Mouse (Mus musculus) megakaryocyte, adult 5-6 weeks (primary cell): ENCODE results near the gene Rasal2. TPM values are rescaled to one million over a fixed set of nuclear protein-coding genes. Genes with fewer than 3 reads are reported as not detected.
"Not testable (repeated sequence)": the region's sequence is repeated elsewhere in the genome, so short reads cannot be mapped to it uniquely, and the experiment has no call there.

Source experiments
- ATAC-seq: 2 replicates; pipeline ENCODE4 v1.8.0; 2016; ENCODE audit warnings: mild to moderate bottlenecking, inconsistent platforms; ENCODE audit not compliant: poor library complexity, severe bottlenecking
- total RNA-seq, 2 experiments: library from RNA; stranded (forward) in 1 of 2; stranded (reverse) in 1 of 2; fragments of 153-499, 151-499 nt in 1 of 2; fragments of 221-1000, 200-1000 nt in 1 of 2; gene quantifications; 2 replicates each; pipeline versions ENCODE4 v1.2.3 to v1.2.4; 2015 to 2017

Rasal2 gene
- total RNA-seq, 2 experiments from 2014 or later, result 0.73 to 1.2 TPM

DNA sequence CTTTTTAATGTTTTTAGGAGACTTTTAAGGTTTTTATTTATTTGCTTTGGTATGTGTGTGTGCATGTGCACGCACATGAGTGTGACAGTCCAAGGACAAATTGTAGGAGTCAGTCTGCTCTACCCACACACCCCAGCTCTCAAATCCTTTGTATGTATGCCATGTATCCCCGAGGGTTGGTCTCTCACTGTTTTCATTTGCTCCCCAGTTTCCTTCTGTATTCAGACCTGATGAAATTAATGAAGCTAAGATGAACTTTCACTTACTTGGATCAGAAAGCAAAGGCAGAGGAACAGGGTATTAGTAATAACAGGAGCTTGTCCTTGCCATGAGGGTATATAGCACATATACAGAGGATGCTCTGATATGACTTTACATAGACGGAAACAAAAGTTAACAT, 165.1 kb downstream of the Rasal2 start:
- ATAC-seq, result no peak

DNA sequence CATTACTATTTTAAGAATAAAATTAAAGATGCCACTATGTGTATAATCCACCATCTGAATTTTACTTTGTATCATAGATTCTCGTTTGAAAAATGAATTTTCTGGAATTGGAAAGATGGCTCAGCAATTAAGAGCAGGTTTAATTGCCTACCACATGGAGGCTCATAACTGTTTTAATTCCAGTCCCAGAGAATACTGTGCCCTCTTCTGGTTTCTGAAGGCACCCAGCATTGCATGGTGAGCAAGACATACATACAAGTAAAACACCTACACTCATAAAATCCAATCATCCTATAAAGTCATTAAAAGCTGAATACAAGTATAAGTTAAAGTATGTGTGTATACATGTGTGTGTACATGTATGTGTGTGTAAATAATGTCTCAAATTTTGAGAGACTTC, 165.6 kb downstream of the Rasal2 start:
- ATAC-seq, result no peak

DNA sequence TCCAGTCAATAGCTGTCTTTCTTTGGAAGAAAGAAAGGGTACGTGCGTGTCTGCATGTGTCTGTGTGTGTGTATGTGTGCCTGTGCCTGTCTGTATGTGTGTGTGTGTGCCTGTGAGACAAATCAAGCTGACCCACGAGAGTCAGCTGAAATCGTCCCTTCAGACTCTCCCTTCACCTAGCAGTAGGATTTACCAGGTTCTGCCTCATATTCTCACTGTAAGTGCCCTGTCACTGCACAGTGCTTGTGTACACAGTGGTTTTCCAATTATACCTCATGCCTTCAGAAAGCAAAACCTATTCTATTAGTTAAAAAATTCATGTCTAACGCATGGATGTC, 168.0 kb downstream of the Rasal2 start:
- ATAC-seq, result no peak

DNA sequence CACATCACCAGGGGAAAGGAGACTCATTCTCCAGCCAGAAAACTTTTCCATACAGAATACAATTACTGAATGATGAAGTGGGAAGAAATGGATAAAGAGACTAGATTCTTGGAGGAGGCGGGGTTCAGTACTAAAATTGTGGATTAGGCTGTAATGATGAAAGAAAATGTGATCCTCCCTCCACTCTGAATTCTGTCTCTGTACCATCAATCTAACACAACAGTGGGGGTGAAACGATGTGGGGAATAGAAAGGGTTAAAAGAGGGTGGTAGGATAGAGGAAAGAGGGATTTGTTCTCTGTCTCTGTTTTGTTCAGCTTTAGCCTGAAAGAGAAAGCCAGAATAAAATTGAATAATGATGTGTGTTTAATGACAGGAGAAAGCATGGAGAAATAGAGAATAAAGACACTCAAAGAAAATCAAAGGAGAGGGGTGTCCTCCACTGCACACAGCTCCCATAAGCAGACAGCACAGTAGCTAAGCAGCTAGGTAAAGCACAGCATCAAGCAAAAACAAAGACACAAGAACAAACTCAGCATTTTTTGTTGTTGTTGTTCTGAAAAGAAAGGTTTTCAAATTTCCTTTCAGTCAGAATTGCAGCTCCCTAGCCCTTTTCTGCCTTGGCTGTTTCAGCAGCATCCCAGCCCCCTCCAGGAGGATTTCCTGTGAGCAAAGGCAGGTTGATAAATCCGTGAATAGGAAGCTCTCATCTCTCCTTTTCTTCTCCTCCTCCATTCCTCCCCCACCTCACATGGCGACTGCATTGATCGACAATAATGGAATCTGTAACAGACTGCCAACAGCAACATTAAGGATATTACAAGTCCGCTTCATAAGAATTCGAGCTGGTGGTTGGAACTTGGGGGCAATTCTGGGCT, 168.6 kb downstream of the Rasal2 start:
- ATAC-seq, result no peak

DNA sequence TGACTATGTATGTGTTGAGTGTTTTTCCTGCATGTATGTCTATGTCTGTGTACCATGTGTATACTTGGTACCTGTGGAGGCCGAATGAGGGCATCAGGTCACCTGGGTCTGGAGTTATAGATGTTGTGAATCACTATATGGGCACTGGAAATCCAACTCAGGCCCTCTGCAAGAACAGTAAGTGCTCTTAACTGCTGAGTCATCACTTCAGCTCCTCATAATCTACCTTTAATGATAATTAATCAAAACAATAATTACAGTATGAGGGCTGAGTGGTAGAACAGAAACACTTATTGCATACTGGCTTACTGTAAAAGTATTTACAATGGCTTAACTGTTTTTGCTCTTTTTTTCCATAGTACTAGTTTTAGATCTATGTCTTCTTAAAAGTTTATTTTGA, 172.7 kb downstream of the Rasal2 start:
- no peak for ATAC-seq

DNA sequence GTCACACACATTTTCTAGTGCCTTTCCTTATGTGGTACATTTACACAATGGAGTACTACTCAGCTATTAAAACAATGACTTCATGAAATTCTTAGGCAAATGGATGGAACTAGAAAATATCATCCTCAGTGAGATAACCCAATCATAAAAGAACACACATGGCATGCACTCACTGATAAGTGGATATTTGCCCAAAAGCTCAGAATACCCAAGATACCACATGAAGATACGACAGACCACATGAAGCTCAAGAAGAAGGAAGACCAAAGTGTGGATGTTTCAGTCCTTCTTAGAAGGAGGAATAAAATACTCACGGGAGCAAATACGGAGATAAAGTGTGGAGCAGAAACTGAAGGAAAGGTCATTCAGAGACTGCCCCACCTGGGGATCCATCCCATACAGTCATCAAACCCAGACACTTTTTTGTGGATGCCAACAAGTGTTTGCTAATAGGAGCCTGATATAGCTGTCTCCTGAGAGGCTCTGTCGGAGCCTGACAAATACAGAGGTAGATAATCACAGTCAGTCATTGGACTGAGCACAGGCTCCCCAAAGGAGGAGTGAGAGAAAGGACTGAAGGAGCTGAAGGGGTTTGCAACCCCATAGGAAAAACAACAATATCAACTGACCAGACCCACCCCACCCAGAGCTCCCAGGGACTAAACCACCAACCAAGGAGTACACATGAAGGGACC, 175.6 kb downstream of the Rasal2 start:
- not testable (repeated sequence) for ATAC-seq

DNA sequence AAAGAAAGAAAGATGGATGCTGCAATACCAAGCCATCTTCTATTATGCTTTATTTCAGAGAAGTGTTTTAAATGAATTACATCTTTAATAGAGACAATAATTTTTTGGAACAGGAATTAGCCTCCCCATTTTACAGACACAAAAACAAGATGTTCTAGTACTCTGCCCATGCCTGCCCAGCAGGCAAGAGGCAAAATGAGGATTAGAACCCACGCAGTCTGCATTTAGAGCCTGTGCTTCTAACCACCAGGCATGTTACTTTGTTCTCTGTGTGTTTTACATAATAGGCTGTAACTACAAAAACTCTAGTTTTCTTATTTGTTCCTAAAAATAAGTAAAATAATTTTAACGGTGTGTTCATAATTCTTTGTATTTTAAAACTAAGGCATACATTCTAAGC, 178.9 kb downstream of the Rasal2 start:
- no peak for ATAC-seq

DNA sequence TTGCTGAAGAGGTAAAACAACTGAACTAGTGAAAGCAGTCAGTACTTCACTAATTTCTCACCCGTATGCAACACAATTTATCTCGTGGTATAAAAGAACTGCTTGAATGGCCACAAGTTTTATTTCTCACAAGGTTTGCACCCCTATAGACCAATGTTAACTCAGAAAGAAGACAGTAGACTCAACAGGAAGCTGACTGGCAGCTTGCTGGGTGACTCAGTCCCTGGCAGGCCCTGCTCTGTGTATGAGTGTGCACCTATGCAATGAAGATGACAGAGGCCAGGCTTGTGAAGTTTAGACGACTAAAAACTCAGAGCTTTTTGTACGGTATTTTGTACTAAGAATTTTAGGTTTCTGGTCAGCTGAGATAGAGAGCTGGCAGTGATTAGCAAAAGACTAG, 180.0 kb downstream of the Rasal2 start:
- ATAC-seq, result no peak

DNA sequence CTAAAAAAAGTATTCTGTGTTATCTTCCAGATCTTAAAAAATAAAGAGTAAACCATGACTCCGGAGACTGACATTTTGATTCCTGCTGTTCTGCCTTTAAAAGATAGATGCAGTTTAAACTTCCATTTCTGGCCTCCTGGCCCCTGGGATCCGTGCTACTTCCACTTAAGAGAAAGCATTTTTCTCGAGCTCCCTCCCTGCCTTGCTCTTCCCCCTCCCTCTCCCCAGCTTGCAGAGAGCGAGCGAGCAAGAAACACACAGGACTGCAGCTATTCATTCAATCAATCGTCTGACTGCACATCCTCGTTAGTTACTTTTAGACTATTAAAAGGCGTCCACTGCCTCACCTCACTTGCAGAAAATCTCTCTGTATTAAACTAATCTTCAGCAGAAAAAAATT, 181.4 kb downstream of the Rasal2 start:
- no peak for ATAC-seq

DNA sequence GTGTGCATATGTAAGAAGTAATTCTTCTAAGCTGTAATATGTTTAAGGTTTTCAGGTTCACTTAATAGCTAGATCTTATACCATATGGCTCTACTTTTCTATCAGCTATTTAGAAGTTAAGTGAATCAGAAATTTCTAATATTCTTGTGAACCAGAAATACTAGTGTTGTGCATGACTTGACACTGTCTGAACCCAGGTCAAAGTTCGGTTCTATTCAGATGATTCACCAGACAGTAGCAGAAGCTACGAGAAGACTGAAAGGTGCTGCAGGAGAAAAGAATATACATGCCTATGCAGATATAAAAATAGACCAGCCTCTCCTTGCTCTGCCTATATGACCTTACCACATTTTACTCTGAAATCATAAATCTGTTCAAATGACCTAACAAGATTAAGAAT, 182.0 kb downstream of the Rasal2 start:
- ATAC-seq, result no peak

DNA sequence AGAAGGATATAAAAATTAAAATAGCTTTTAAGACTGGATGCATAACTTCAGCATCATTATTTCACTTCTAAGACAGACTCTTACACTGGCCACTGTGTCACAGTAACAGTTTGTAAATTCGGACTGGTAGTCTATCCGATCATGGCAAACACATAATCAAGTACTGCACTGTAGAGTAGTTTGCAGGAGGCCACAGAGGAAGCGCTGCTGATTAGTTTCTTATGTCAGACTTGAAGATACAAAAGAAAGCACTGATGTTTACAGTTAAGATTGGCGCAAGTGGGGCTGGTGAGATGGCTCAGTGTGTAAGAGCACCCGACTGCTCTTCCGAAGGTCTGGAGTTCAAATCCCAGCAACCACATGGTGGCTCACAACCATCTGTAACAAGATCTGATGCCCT, 187.4 kb downstream of the Rasal2 start:
- ATAC-seq, result no peak

DNA sequence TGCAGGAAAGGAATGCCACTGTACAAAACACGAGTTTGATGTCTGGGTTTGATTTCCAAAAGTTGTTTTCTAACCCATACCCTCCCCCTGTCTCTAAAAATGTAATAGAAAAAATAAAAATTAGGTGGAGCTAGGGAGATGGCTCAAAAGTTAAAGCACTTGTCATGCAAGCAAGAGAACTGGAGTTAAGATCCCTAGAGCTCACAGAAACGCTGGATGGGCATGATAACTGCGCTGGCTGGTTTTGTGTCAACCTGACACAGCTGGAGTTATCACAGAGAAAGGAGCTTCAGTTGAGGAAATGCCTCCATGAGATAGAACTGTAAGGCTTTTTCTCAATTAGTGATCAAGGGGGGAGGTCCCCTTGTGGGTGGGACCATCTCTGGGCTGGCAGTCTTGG, 191.5 kb downstream of the Rasal2 start:
- ATAC-seq, result no peak

DNA sequence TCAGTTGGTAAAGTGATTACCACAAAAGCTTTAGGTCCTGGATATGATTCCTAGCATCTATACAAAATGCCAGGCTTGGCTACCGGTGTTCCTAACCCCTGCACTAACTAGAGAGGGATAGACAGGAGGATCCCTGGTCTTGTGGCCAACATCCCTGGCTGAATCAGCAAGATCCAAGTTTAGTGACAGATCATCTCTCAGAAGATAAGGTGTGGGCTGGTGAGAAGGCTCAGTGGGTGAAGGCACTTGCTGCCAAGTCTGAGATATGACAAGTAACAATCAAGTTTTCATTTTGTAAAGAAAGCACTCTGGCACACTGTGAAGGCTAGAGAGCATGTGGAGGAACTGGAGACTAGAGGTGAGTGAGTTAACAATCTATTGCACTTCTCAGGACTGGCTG, 191.9 kb downstream of the Rasal2 start:
- no peak for ATAC-seq

DNA sequence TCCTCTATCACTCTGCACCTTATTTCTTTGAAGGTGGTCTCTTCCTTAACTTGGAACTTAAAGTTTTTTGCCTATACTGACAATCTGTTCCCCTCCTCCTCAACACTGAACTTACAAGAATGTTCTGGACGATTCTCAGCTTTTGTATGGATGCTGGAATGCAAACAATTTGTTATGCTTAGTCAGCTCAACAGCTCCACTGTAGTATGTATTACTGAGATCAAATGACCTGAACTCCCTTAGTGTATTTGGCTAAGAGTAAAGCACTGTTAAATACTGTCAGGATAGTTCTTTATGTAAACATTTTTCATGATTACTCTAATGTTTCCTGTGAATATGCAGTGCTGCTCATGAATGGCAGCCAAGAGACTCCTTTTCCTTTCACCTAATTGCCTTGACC, 203.6 kb downstream of the Rasal2 start:
- no peak for ATAC-seq

DNA sequence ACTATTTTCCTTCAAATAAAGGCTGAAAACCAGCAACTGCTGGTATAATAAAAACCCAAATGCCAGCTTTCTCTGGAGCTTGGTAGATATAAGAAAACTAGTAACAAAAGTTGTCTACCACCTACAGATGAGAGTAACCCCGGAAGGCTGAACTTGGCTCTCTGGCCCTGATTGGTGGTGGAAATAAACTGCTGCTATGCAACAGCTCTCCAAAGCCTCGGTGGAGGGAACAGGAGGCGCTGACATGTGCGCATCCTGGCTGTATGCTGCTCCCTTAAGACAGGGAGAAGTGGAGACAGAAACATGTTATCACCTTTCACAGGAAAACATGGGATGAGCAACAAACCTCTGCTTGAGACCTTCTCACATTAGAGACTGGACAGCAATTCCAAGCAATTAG, 206.7 kb downstream of the Rasal2 start:
- ATAC-seq, result no peak

DNA sequence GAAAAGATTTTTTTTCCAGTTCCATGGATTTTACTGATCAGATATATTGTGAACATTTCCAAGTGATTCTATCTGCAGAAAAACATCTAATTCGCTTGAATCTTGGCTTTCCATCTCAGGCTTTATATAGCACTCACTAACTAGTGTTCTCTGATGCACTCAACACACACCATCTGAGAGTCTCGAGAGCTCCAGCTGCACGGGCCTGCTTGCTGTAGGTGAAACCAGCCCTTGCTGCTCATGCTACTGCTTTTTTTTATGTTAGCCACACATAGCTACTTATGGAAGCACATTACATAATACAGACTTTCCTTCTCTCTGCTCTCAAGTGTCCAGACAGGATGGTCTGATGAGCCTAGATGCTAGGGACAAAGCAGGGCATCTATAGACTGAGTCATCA, 229.4 kb downstream of the Rasal2 start:
- no peak for ATAC-seq

DNA sequence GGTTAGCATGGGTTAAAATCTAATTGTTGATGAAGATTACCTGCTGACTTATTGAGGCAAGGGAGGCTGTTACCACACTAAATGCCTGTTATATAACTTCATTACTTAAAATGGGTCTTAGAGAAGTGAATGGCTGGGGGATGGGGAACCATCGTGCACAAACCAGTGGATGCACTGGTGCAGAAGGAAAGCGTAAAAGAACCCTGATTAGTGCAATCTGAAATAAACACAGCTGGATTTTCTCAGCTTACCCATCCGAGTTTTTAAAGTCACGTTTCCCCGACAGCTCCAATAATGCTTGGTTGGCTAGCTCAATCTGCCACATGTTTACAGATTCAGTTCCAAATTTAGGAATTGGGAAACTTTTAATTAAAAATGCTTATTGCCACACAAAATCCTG, 230.0 kb downstream of the Rasal2 start:
- ATAC-seq, result no peak

DNA sequence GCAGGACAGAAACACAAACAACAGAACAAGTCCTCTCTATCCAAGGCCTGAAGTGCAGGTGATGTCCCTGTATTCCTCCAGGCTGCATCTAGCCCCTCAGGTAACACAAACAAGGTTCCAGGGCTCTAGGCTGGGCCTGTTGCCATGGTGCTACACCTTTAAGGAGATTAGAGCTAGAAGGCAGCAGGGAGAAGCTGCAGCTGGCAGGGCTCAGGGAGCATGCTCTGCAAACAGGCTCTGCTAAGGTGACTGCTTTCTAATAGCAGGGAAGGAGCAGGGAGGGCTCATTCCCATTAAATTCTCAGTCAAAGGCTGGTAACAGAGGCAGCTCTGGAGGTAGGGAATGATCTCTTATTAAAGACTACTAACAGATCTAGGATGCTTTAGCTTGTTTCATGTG, 231.3 kb downstream of the Rasal2 start:
- ATAC-seq, result no peak

DNA sequence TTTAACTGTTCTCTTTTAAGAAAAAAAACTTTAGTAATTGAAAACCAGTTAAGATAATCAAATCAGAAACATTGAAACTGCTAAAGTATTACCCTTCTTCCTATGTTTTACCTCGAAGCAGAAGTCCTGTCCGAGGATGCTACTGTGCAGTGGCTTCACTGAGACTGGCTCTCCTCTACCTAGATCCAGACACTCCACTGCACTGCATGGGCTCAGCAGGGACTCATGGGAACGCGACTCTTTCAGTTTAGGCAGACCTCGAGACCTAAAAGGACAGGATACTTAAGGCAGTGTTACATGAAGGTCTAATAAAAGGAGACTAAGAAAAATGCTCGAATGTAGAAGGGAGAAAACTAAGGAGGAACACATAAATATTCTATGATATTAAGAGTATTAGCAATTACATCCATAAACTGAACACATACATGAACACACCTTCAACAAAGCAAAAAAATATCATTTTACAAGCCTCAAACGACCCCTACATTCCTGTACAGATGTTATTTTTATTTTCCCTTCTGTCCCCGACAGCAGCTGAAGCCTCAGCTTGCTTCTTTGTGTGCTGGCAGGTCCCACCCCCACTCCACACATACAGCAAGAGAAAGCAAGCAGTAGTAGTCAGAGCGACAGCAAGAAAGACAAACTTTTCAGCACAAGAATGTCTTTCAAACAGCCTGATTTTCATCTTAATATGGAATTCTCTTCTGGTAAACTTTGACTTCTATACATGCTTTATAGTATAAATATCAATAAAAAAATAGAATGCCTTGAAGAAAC, 233.2 kb downstream of the Rasal2 start:
- ATAC-seq, result no peak

DNA sequence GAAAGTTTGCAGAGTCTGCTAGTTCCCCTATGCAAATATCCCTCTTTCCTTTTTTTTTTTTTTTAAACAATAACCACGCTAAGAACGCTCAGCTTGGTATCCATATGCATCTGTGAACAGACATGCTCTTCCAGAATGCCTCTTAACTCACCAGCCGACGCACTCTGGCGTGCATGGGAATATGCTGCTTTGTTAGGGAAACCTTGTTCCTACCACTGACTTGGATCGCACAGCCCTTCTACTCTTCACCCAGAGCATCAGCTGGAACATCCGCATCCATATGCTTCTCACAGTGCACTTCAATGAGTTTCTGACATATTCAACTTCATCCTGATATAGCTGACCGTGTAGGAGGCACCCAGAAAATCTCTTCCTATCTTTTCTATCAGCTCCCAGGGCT, 243.1 kb downstream of the Rasal2 start:
- ATAC-seq, result no peak

DNA sequence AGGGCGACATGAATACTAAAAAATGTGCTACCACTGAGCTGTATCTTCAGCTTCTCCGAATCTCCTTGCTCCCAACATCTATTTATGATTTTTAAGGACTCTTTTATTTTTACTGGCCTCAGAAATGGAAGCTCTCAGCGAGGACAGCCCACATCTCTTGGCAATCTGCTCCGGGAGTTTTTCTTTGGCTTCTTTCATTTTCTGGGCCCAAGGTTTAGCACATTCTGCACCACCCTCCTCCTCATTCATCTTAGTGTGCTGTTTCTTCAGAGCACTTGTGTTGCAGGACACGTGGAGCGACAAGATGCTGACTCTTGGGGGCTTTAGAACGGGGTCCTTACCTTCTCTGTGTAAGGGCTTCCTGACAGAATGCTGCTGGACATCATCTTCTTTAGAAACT, 243.5 kb downstream of the Rasal2 start:
- ATAC-seq, result no peak

DNA sequence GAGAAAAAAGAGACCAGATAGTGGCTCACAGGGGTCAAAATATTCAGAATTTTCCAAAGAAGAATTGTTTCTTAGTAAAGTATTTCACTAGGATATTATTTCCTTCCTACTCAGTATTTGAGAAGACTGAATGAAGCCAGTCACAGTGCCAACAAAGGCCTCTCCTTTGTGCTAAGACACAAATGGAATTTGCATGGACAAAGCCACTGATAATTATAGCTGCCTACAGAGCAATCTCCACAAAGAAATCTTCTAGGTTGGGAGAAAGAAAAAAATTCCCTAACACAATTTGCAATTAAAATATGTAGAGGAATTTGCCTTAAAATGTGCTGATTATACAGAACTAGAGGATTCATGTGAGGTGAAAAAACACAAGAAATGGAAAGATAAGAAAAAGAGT, 258.6 kb downstream of the Rasal2 start:
- no peak for ATAC-seq
